Mouse (Mus musculus) megakaryocyte-erythroid progenitor cell, adult 5-6 weeks (primary cell): ENCODE results near the gene Plcb2. TPM values are rescaled to one million over a fixed set of nuclear protein-coding genes. Genes with fewer than 3 reads are reported as not detected.

Experiments used
- ATAC-seq: replicated peaks from 2 replicates; pipeline ENCODE4 v1.8.0; 2016; ENCODE audit warnings: mild to moderate bottlenecking, inconsistent platforms; ENCODE audit not compliant: severe bottlenecking, poor library complexity, low FRiP score, low TSS enrichment
- total RNA-seq, 2 experiments: library from RNA; stranded (forward) in 1 of 2; stranded (reverse) in 1 of 2; fragments of 200-1000, 215-1000 nt in 1 of 2; fragments of >200 nt in 1 of 2; fragmentation: Nextera tagmentation in 1 of 2; gene quantifications; 2 replicates each; pipeline ENCODE4 v1.2.3; 2014 to 2017

Plcb2 gene
- total RNA-seq, 2 experiments from 2014 or later: 6.2 to 24.3 TPM

DNA sequence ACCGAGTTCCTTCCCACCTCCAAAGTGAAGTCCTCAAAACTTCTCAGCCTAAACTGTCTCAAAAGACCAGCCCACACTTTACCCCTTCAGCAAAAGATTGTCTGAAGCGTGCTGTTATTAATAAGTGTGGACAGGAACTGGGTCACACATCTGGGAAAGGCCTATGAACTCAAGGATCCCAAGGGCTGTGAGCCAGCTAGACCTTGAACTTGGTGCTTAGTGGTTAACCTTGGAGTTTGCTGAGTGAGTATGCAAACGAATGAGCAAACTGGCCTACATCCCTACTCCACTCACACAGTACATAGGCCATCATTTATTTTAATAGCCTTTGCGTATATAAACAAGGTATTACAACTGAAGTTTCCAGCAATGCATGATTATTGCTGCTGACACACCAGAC, 2.7 kb downstream of the Plcb2 start:
- no peak for ATAC-seq

DNA sequence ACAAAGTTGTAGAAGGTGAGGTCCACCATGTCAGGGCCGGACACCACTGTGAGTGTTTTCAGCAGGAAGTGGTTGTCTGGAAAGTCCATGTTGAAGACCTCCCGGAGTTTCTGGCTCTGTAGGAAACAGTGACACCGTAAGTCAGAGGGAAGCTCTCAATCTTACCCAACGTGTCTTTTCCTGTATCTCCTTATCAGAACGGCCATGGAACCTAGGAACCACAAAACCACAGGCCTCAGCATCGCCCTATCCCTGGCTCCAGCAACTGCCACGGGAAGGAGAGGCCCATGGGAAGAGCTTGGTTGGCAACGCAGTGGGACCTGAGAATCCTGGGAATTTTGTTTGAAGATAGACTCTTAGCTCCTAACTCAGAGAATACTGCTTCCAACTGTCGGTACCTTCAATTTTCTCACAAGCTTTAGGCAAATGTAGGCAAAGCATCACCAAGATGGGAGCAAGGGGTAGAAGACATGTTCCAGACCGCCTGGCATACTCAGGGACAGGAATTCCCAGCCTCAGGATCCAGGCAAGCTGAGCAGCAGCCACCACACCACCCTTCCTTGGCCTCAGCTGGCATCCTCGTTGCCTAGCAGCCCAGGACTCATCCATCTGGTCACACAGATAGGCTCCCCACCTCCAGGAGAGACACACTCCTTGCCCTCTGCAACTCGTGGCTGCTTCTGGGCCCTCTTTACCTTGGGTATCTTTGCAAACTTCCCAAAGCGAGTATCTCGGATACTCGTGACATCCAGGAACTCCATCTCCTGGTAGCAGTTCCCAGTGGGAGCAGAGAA, 4.3 kb downstream of the Plcb2 start:
- peak; percentile 71 for ATAC-seq

- ATAC-seq: no peak
Observed at GRCm38 (mm10) chr2:118716677-118717076, 11.6 kb downstream of the Plcb2 start.

GRCm38 (mm10) chr2:118714230-118714629, 14.0 kb downstream of the Plcb2 start:
- no peak for ATAC-seq

DNA sequence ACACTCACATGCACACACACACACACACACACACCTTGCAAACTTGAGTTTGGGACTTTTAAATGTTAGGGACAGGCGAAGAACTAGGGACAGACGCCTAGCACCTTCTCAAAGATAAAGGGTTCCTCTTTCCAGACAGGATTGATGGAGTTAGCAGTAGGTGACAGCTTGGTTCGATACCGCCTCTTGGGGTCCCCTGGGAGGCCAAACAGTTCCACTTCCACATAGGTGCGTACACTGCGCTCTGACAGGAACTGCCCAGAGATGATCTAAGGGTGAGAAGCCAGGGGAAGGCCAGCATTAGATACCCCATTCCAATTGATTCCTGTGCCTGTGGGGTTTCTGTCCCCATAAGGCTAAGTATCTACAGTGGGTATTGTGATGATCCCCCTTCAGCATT, 14.6 kb downstream of the Plcb2 start:
- ATAC-seq: no peak

DNA sequence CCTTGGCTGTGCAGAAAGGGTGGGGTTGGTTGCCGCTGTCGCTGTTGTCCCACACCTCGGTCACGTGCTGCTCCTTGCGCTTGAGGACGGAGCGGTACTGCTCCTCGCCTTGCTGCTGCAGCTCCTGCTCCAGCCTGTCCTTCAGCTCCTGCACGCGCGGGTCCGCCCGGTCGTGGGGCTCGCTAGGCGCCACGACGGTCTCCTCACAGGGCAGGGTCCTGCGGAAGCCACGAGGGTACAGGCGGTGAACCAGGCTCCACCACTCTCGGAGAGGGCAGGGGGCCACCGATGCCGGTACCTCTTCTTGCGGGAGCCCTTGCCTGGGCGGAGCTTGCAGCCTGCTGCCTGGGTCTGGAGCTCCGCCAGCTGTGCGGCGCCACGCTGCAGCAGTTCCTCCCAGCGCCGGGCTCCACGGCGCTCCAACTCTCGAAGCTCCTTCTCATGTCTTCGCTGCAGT, 17.2 kb downstream of the Plcb2 start:
- ATAC-seq: peak; percentile 53

- ATAC-seq: no peak
Observed at GRCm38 (mm10) chr2:118709655-118710221, 18.5 kb downstream of the Plcb2 start.

DNA sequence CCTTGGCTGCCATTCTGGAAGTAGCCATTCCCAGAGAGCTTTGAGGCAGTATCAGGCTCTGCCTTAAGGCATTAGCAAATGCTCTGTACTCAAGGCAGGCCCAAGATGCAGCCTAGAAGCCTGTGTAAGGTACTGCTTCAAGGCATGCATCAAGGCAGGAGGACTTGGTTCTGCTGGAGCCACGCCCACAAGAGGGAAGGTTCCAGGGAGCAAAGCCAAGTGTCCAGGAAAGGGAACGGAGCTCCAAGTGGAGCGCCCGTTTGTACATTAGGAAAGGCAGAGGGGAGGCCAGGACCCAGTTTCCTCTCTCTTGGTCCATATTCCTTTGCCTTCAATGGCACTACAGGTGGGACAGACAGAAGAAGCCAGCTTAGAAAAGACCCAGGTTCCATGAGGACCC, 19.8 kb downstream of the Plcb2 start:
- no peak for ATAC-seq

DNA sequence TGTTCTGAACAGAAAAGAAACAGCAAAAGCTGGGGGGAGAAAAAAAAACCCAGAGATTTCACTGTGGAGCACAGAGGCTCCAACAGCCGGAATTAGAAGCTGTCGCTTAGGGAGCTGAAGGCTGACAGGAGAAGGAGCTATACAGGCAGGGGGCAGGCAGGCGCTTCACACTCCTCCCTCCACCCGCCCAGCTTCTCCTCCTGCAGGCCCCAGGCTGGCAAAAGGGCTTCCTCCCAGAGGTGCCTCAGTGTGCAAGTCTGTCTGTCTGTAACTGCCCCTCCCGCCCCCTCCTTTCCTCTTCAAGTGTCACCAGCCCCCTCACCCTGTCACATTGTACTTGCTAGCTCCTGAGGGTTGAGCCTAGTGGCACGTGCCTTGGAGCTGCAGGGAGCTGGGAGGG, 21.8 kb downstream of the Plcb2 start:
- ATAC-seq: no peak

- ATAC-seq: no peak
Observed at GRCm38 (mm10) chr2:118703913-118704730, 24.1 kb downstream of the Plcb2 start, which contains the start of gene Ankrd63. Gene Ankrd63, minus strand, starts transcription at chr2:118703963.

- ATAC-seq: no peak
Observed at GRCm38 (mm10) chr2:118702883-118703761, 25.1 kb downstream of the Plcb2 start.

GRCm38 (mm10) chr2:118701971-118702882, 26.0 kb downstream of the Plcb2 start:
- ATAC-seq: no peak

GRCm38 (mm10) chr2:118701161-118701560, 27.1 kb downstream of the Plcb2 start:
- ATAC-seq: no peak

GRCm38 (mm10) chr2:118700179-118701062, 27.8 kb downstream of the Plcb2 start:
- ATAC-seq: peak; percentile 58; the same call in 1 of the 2 replicates

DNA sequence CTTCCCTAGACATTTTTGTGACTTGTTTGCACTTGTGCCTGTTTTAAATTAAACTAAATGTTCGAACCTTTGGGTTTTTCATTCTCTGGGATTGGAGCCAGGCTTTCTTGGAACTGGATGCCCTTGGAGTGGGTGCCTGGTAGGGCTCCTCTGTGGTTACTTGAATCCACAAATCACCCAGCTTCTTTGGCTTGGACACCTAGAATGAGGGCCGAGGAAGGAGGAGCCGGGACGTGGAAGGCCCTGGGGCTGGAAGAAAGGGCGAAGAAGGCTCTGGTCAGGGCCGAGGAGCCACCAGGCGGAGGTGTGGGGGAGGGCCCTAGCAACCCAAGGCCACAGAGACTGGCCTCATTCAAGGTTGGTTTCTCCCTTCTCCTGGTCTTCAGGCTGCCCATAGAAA, 30.3 kb downstream of the Plcb2 start:
- no peak for ATAC-seq

DNA sequence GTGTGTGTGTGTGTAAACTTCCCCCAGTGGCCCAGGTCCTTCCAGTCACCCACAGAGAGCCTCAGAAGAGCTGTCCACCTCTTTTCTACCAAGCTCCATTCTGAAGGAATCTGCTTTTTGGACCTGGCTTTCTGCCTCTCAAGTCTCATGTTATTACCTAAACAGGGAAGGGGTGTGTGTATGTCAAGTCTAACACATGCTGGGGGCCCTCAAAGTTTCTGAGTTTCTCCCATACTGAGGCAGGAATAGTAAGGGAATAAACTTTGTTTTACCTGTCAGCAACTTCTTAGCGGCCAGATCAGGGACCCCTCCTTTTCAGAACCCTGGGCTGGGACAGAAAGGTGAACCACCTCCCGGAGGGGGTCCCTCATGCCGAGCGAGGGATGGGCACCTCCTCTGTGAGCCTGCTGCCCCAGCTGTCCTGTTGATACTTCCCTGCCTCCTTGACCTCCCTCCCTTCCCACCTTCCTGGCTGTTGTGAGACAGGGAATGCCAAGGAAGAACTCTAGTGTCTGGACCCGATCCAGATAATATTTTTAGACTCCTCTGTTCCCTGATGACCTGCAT, 30.8 kb downstream of the Plcb2 start:
- no peak for ATAC-seq
